Mouse (Mus musculus) neural tube, embryonic 11.5 days (tissue): ENCODE measurements around the gene Arrdc5. TPM values are rescaled to one million over a fixed set of nuclear protein-coding genes. Genes with fewer than 3 reads are reported as not detected.

ENCODE experiments used
- ATAC-seq: fragments of 200-750 bp; cut with Nextera tagmentation; 2 replicates; pipeline ENCODE4 v1.8.0; 2017; ENCODE audit warnings: moderate number of reproducible peaks, mild to moderate bottlenecking, moderate TSS enrichment, moderate library complexity; ENCODE audit not compliant: insufficient read depth, low FRiP score, low TSS enrichment
- DNase-seq: peaks from one replicate; pipeline ENCODE4 v3.0.0-alpha.2; 2015; ENCODE audit warnings: low spot score
- H3K27ac ChIP-seq: fragments of 300-500 bp; sonication (generic); 2 replicates; pipeline ENCODE4 v1.5.1; 2014; ENCODE audit warnings: low read depth, mild to moderate bottlenecking, low read length
- H3K27me3 ChIP-seq: fragments of 300-500 bp; sonication (generic); 2 replicates; pipeline ENCODE4 v1.6.1; 2014; ENCODE audit warnings: mild to moderate bottlenecking, low read length, mixed read lengths; ENCODE audit not compliant: control insufficient read depth, insufficient read depth
- H3K36me3 ChIP-seq: fragments of 300-500 bp; sonication (generic); 2 replicates; pipeline ENCODE4 v1.6.1; 2014; ENCODE audit warnings: mild to moderate bottlenecking, low read length, moderate library complexity, mixed read lengths; ENCODE audit not compliant: control insufficient read depth, insufficient read depth
- H3K4me1 ChIP-seq: fragments of 300-500 bp; sonication (generic); 2 replicates; pipeline ENCODE4 v1.6.1; 2014; ENCODE audit warnings: low read length, mixed read lengths; ENCODE audit not compliant: control insufficient read depth, insufficient read depth
- H3K4me2 ChIP-seq: fragments of 300-500 bp; sonication (generic); 2 replicates; pipeline ENCODE4 v1.6.1; 2014; ENCODE audit warnings: low read depth, mild to moderate bottlenecking, moderate library complexity
- H3K4me3 ChIP-seq: fragments of 300-500 bp; sonication (generic); 2 replicates; pipeline ENCODE4 v1.5.1; 2014; ENCODE audit warnings: low read depth, low read length
- H3K9ac ChIP-seq: fragments of 300-500 bp; sonication (generic); 2 replicates; pipeline ENCODE4 v1.6.1; 2014; ENCODE audit warnings: mild to moderate bottlenecking, low read length
- H3K9me3 ChIP-seq: fragments of 300-500 bp; sonication (generic); 2 replicates; pipeline ENCODE4 v1.6.1; 2016; ENCODE audit warnings: low read length; ENCODE audit not compliant: control insufficient read depth
- WGBS: fragments of 180-500 bp; shearing (Covaris S2); extraction: QIAGEN DNeasy Blood & Tissue Kit; methylation state at CpG from one replicate; pipeline ENCODE4 v1.1.7; 2014; 5-methylcytosine and 5-hydroxymethylcytosine counted together
- polyA plus RNA-seq: library from polyadenylated mRNA; unstranded; fragments of >200 nt; fragmentation: Nextera tagmentation; extraction: Ambion mirVana; gene quantifications from 2 replicates; pipeline ENCODE4 v1.2.1, GENCODE M21; 2014

The Arrdc5 gene
- polyA plus RNA-seq, 1 experiment from 2014 or later, result not detected

DNA sequence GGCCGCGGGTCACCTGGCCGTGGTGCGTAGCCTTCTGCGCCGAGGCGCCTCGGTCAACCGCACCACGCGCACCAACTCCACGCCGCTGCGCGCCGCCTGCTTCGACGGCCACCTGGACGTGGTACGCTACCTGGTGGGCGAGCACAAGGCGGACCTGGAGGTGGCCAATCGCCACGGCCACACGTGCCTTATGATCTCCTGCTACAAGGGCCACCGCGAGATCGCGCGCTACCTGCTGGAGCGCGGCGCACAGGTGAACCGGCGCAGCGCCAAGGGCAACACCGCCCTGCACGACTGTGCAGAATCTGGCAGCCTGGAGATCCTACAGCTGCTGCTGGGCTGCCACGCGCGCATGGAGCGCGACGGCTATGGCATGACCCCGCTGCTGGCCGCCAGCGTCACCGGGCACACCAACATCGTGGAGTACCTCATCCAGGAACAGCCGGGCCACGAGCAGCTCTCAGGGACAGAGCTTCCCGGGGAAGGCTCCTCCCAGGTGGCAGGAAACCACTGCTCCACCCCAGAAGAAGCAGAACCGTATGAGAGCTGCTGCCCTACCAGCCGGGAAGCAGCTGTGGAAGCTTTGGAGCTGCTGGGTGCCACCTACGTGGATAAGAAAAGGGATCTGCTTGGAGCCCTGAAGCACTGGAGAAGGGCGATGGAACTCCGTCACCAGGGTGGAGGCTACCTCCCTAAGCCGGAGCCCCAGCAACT lies 42.7 kb downstream of the Arrdc5 start:
- H3K4me3 ChIP-seq, result peak overlapping the region; percentile 80
- ATAC-seq (no peak), DNase-seq (no peak)
- peaks cover 8% of the 10 kb centered on the region; the same call in 1 of the 2 replicates for H3K4me1 ChIP-seq
- no peaks in the 10 kb centered on the region; the same call in 1 of the 2 replicates for H3K36me3 ChIP-seq
- peak overlapping the region; percentile 56 for H3K9ac ChIP-seq
- no peaks in the 10 kb centered on the region for H3K9me3 ChIP-seq
- 16% methylated on average over 46 of the region's 58 CpGs for WGBS
- peak overlapping the region; percentile 90 for H3K4me2 ChIP-seq
- no peak overlapping the region for H3K27ac ChIP-seq
- H3K27me3 ChIP-seq, result no peaks in the 10 kb centered on the region

DNA sequence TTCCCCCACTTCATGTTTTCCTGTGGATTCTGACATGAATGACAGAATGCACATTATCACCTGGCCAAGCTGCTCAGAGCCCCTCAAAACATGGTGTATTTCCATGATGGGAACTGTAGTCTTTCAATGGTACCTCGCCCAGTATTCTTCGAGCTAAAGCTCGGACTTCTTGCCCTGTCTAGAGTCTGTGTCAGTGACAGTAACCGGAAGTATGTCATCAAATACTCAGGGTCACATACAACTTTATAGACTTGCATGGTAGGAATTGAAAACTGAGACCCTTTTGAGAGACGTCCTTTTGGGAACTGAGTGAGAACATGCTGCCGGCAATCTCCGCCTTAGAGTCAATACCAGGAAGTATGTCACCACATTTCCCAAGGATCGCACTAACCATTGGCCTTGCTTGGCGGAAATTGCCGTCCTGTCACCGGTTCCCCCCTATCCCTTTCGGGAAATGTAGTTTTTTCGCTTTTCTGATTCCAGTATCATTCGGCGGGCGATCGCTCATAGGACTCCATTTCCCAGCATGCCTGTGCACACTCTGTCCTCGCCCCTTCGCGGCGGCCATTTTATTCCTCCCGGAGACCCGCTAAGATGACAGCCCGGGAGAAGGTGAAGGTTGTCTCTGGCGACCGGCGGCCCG lies 43.7 kb downstream of the Arrdc5 start, which contains the start of gene Fem1a:
TSS of gene Fem1a (plus strand) at position 572 of the 643 bp plus-strand sequence.
- Histone ChIP-seq H3K4me1 (peaks cover 8% of the 10 kb centered on the region; the same call in 1 of the 2 replicates), H3K36me3 (no peaks in the 10 kb centered on the region; the same call in 1 of the 2 replicates), H3K27ac (peak within 1 kb of the TSS; percentile 51; the same call in 1 of the 2 replicates), H3K4me2 (peak within 1 kb of the TSS; percentile 90), H3K9ac (peak within 1 kb of the TSS; percentile 56), H3K9me3 (no peaks in the 10 kb centered on the region), H3K27me3 (no peaks in the 10 kb centered on the region), H3K4me3 (peak within 1 kb of the TSS; percentile 80)
- under 1% methylated on average over 28 of the region's 28 CpGs for WGBS
- ATAC-seq, result peak; percentile 92
- DNase-seq, result peak; percentile 92

DNA sequence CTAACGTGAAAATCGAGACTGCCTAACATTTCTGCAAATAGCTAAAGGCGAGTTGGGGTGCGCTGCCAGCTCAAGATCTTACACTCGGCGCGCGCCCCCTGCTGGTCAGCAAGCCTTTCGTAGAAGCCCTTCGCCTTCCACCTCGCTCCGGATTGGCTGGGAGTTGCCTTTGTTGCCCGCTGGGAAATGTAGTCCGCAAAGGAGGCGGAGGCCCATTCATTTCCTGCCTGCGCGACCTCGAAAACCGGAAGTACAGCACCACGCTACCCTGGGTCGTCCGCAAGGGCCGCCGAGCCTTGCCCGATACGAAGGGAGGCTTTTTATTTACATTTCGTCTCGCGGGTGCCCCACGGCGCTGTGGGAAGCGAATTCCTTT lies 44.2 kb downstream of the Arrdc5 start:
- Histone ChIP-seq H3K4me2 (peak overlapping the region; percentile 72), H3K9me3 (no peaks in the 10 kb centered on the region), H3K4me1 (peaks cover 11% of the 10 kb centered on the region; the same call in 1 of the 2 replicates), H3K9ac (peak overlapping the region; percentile 38; the same call in 1 of the 2 replicates), H3K27me3 (no peaks in the 10 kb centered on the region), H3K36me3 (no peaks in the 10 kb centered on the region; the same call in 1 of the 2 replicates), H3K27ac (peak overlapping the region; percentile 51; the same call in 1 of the 2 replicates), H3K4me3 (peak overlapping the region; percentile 80)
- ATAC-seq (peak; percentile 92), DNase-seq (peak; percentile 97)
- WGBS, result under 1% methylated on average over 32 of the region's 32 CpGs

- Histone ChIP-seq H3K4me1 (peaks cover 13% of the 10 kb centered on the region; the same call in 1 of the 2 replicates), H3K4me3 (no peak overlapping the region), H3K27me3 (no peaks in the 10 kb centered on the region), H3K9me3 (no peaks in the 10 kb centered on the region), H3K9ac (no peak overlapping the region), H3K4me2 (peak overlapping the region; percentile 2), H3K36me3 (no peaks in the 10 kb centered on the region; the same call in 1 of the 2 replicates), H3K27ac (no peak overlapping the region)
- ATAC-seq (peak; percentile 3; the same call in 1 of the 2 replicates), DNase-seq (peak; percentile 47)
- WGBS, result 20% methylated on average over 9 of the region's 9 CpGs
These were observed 44.7 kb downstream of the Arrdc5 start for GRCm38 (mm10) chr17:56255429-56255828.

- Histone ChIP-seq H3K4me2 (no peak overlapping the region), H3K9ac (no peak overlapping the region), H3K36me3 (no peaks in the 10 kb centered on the region; the same call in 1 of the 2 replicates), H3K27me3 (no peaks in the 10 kb centered on the region), H3K27ac (no peak overlapping the region), H3K4me3 (no peak overlapping the region), H3K4me1 (peaks cover 9% of the 10 kb centered on the region; the same call in 1 of the 2 replicates), H3K9me3 (no peaks in the 10 kb centered on the region)
- no peak for ATAC-seq
- WGBS, result 83% methylated on average over 4 of the region's 4 CpGs
- DNase-seq, result no peak
These were observed 45.4 kb downstream of the Arrdc5 start for GRCm38 (mm10) chr17:56254695-56255094.

GRCm38 (mm10) chr17:56251136-56251829 lies 48.8 kb downstream of the Arrdc5 start:
- no peaks in the 10 kb centered on the region for H3K27me3 ChIP-seq
- no peak overlapping the region for H3K27ac ChIP-seq
- H3K4me1 ChIP-seq, result peaks cover 6% of the 10 kb centered on the region; the same call in 1 of the 2 replicates
- no peak overlapping the region for H3K9ac ChIP-seq
- no peak overlapping the region for H3K4me2 ChIP-seq
- ATAC-seq (peak; percentile 25; the same call in 1 of the 2 replicates), DNase-seq (peak; percentile 76)
- H3K36me3 ChIP-seq, result no peaks in the 10 kb centered on the region
- H3K9me3 ChIP-seq, result no peaks in the 10 kb centered on the region
- WGBS, result 31% methylated on average over 6 of the region's 6 CpGs
- no peak overlapping the region for H3K4me3 ChIP-seq

DNA sequence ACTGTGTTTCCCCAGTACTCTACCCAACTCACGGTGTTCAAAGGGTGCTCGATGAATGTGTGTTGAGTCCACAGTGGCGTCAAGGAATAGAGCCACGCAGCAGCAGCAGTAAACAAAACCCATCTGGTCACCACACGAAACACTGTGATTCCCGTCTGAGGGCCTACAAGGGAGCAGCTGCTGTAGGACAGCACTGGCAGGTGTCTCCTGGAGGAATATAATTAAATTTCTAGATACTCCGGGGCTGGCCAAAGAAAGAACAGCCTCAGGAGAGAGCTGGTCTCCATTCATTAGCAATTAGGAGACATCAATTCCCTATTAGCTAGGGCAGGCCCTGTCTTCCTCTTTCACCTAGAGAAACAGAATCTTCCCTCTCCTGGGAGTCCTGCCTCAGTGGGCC lies 54.5 kb downstream of the Arrdc5 start:
- no peaks in the 10 kb centered on the region for H3K36me3 ChIP-seq
- H3K27ac ChIP-seq, result no peak overlapping the region
- no peak overlapping the region for H3K9ac ChIP-seq
- DNase-seq (no peak), ATAC-seq (no peak)
- no peaks in the 10 kb centered on the region for H3K9me3 ChIP-seq
- H3K4me2 ChIP-seq, result no peak overlapping the region
- H3K27me3 ChIP-seq, result no peaks in the 10 kb centered on the region
- no peak overlapping the region for H3K4me3 ChIP-seq
- no peaks in the 10 kb centered on the region; the same call in 1 of the 2 replicates for H3K4me1 ChIP-seq
- WGBS, result 63% methylated on average over 7 of the region's 7 CpGs
